Mouse (Mus musculus) stomach, embryonic 16.5 days (tissue): ENCODE data around the gene Irf5. TPM values are rescaled to one million over a fixed set of nuclear protein-coding genes. Genes with fewer than 3 reads are reported as not detected.

ENCODE experiments used
- ATAC-seq: fragments of 200-750 bp; cut with Nextera tagmentation; 2 replicates; pipeline ENCODE4 v1.8.0; 2017; ENCODE audit warnings: moderate number of reproducible peaks, moderate TSS enrichment; ENCODE audit not compliant: insufficient read depth, low FRiP score
- H3K27ac ChIP-seq: fragments of 300-500 bp; sonication (generic); 2 replicates; pipeline ENCODE4 v1.5.1; 2014; ENCODE audit warnings: low read length
- H3K27me3 ChIP-seq: fragments of 300-500 bp; sonication (generic); 2 replicates; pipeline ENCODE4 v1.6.1; 2014; ENCODE audit warnings: low read length, control low read depth, mixed read lengths; ENCODE audit not compliant: control insufficient read depth, insufficient read depth
- H3K36me3 ChIP-seq: fragments of 300-500 bp; sonication (generic); 2 replicates; pipeline ENCODE4 v1.6.1; 2014; ENCODE audit warnings: low read length; ENCODE audit not compliant: control insufficient read depth, insufficient read depth
- H3K4me1 ChIP-seq: fragments of 300-500 bp; sonication (generic); 2 replicates; pipeline ENCODE4 v1.6.1; 2014; ENCODE audit warnings: low read length, control low read depth, mixed read lengths; ENCODE audit not compliant: control insufficient read depth, insufficient read depth
- H3K4me2 ChIP-seq: fragments of 300-500 bp; sonication (generic); 2 replicates; pipeline ENCODE4 v1.6.1; 2014; ENCODE audit warnings: low read depth, low read length, mixed read lengths
- H3K4me3 ChIP-seq: fragments of 300-500 bp; sonication (generic); replicated peaks from 2 replicates; pipeline ENCODE4 v1.5.1; 2014; ENCODE audit warnings: mild to moderate bottlenecking, low read length
- H3K9ac ChIP-seq: fragments of 300-500 bp; sonication (generic); 2 replicates; pipeline ENCODE4 v1.6.1; 2014; ENCODE audit warnings: low read length
- H3K9me3 ChIP-seq: fragments of 300-500 bp; sonication (generic); replicated peaks from 2 replicates; pipeline ENCODE4 v1.6.1; 2016; ENCODE audit warnings: low read length, control low read depth; ENCODE audit not compliant: control insufficient read depth
- WGBS: fragments of 180-500 bp; shearing (Covaris S2); extraction: QIAGEN DNeasy Blood & Tissue Kit; methylation state at CpG from one replicate; pipeline ENCODE4 v1.1.7; 2014; 5-methylcytosine and 5-hydroxymethylcytosine counted together
- polyA plus RNA-seq: library from polyadenylated mRNA; unstranded; fragments of >200 nt; fragmentation: Nextera tagmentation; extraction: Ambion mirVana; gene quantifications from 2 replicates; pipeline ENCODE4 v1.2.1, GENCODE M21; 2015

Gene Irf5
- polyA plus RNA-seq, 1 experiment from 2014 or later, result 14.0 TPM

GRCm38 (mm10) chr6:29500810-29501209, 25.6 kb upstream of the Irf5 start:
- no peak overlapping the region for H3K27ac ChIP-seq
- no peak overlapping the region for H3K4me3 ChIP-seq
- H3K36me3 ChIP-seq, result no peaks in the 10 kb centered on the region
- H3K4me1 ChIP-seq, result no peaks in the 10 kb centered on the region
- no peak for ATAC-seq
- 92% methylated on average over 6 of the region's 6 CpGs for WGBS
- H3K9me3 ChIP-seq, result no peaks in the 10 kb centered on the region
- H3K4me2 ChIP-seq, result no peak overlapping the region
- H3K9ac ChIP-seq, result no peak overlapping the region
- H3K27me3 ChIP-seq, result no peaks in the 10 kb centered on the region; the same call in 1 of the 2 replicates

- H3K9ac ChIP-seq, result no peak overlapping the region
- 84% methylated on average over 1 of the region's 1 CpGs for WGBS
- no peak overlapping the region for H3K4me3 ChIP-seq
Observed at GRCm38 (mm10) chr6:29501599-29501998, 24.8 kb upstream of the Irf5 start.

GRCm38 (mm10) chr6:29505493-29505892, 20.9 kb upstream of the Irf5 start:
- Histone ChIP-seq H3K9ac (no peak overlapping the region), H3K27ac (no peak overlapping the region), H3K9me3 (no peaks in the 10 kb centered on the region), H3K4me1 (peaks cover 17% of the 10 kb centered on the region), H3K4me3 (no peak overlapping the region), H3K36me3 (no peaks in the 10 kb centered on the region), H3K27me3 (no peaks in the 10 kb centered on the region), H3K4me2 (no peak overlapping the region)
- whole genome bisulfite sequencing, result 90% methylated on average over 5 of the region's 5 CpGs
- no peak for ATAC-seq

More at GRCm38 (mm10) chr6:29501599-29501998, 24.8 kb upstream of the Irf5 start:
- no peak overlapping the region for H3K4me2 ChIP-seq
- H3K27ac ChIP-seq, result no peak overlapping the region
- H3K36me3 ChIP-seq, result no peaks in the 10 kb centered on the region
- H3K9me3 ChIP-seq, result no peaks in the 10 kb centered on the region
- H3K27me3 ChIP-seq, result no peaks in the 10 kb centered on the region
- H3K4me1 ChIP-seq, result 0 out of 2 replicates have a peak, but pooled peaks cover 5% of the 10 kb centered on the region
- ATAC-seq, result no peak

- peak; percentile 7; the same call in 1 of the 2 replicates for ATAC-seq
- Histone ChIP-seq H3K9me3 (no peaks in the 10 kb centered on the region), H3K27ac (no peak overlapping the region), H3K36me3 (no peaks in the 10 kb centered on the region), H3K27me3 (no peaks in the 10 kb centered on the region), H3K9ac (peak overlapping the region; percentile 74), H3K4me2 (peak overlapping the region; percentile 70), H3K4me3 (peak overlapping the region; percentile 66), H3K4me1 (peaks cover 17% of the 10 kb centered on the region)
- 24% methylated on average over 8 of the region's 8 CpGs for WGBS
Observed at GRCm38 (mm10) chr6:29506834-29507233, 19.6 kb upstream of the Irf5 start.

- WGBS, result under 1% methylated on average over 46 of the region's 47 CpGs
- 0 out of 2 replicates have a peak within 1 kb of the TSS, but pooled peaks have one; percentile 37 for H3K27ac ChIP-seq
- peak; percentile 61 for ATAC-seq
- H3K4me2 ChIP-seq, result peak within 1 kb of the TSS; percentile 70
- peaks cover 18% of the 10 kb centered on the region for H3K4me1 ChIP-seq
- peak within 1 kb of the TSS; percentile 66 for H3K4me3 ChIP-seq
- peak within 1 kb of the TSS; percentile 74 for H3K9ac ChIP-seq
- no peaks in the 10 kb centered on the region for H3K36me3 ChIP-seq
- H3K27me3 ChIP-seq, result no peaks in the 10 kb centered on the region
- no peaks in the 10 kb centered on the region for H3K9me3 ChIP-seq
Observed at GRCm38 (mm10) chr6:29507447-29508309, 18.7 kb upstream of the Irf5 start, which contains the start of gene Kcp. TSS of gene Kcp (minus strand) at chr6:29507952.

GRCm38 (mm10) chr6:29509086-29509485, 17.3 kb upstream of the Irf5 start:
- H3K4me1 ChIP-seq, result peaks cover 27% of the 10 kb centered on the region
- H3K4me2 ChIP-seq, result no peak overlapping the region
- H3K36me3 ChIP-seq, result no peaks in the 10 kb centered on the region
- peak overlapping the region; percentile 10; the same call in 1 of the 2 replicates for H3K9ac ChIP-seq
- 19% methylated on average over 2 of the region's 2 CpGs for WGBS
- ATAC-seq, result no peak
- H3K4me3 ChIP-seq, result no peak overlapping the region
- no peaks in the 10 kb centered on the region for H3K9me3 ChIP-seq
- H3K27me3 ChIP-seq, result no peaks in the 10 kb centered on the region
- peak overlapping the region; percentile 37 for H3K27ac ChIP-seq

GRCm38 (mm10) chr6:29513284-29513683, 13.1 kb upstream of the Irf5 start:
- 1% methylated on average over 11 of the region's 11 CpGs for WGBS
- H3K9ac ChIP-seq, result peak overlapping the region; percentile 60
- peak overlapping the region; percentile 27 for H3K4me3 ChIP-seq

GRCm38 (mm10) chr6:29517139-29517538, 9.3 kb upstream of the Irf5 start:
- H3K9me3 ChIP-seq, result no peaks in the 10 kb centered on the region
- no peak overlapping the region for H3K4me3 ChIP-seq
- H3K4me2 ChIP-seq, result no peak overlapping the region
- peaks cover 10% of the 10 kb centered on the region; the same call in 1 of the 2 replicates for H3K4me1 ChIP-seq
- 5% methylated on average over 5 of the region's 5 CpGs for WGBS
- no peaks in the 10 kb centered on the region for H3K36me3 ChIP-seq
- H3K27ac ChIP-seq, result no peak overlapping the region
- no peak for ATAC-seq
- no peaks in the 10 kb centered on the region for H3K27me3 ChIP-seq
- no peak overlapping the region for H3K9ac ChIP-seq

More at GRCm38 (mm10) chr6:29513284-29513683, 13.1 kb upstream of the Irf5 start:
- no peaks in the 10 kb centered on the region for H3K27me3 ChIP-seq
- ATAC-seq, result peak; percentile 85
- peaks cover 15% of the 10 kb centered on the region for H3K4me1 ChIP-seq
- H3K4me2 ChIP-seq, result peak overlapping the region; percentile 48
- H3K27ac ChIP-seq, result peak overlapping the region; percentile 46; the same call in 1 of the 2 replicates
- no peaks in the 10 kb centered on the region for H3K36me3 ChIP-seq
- H3K9me3 ChIP-seq, result no peaks in the 10 kb centered on the region

- Histone ChIP-seq H3K27me3 (peaks cover 14% of the 10 kb centered on the region), H3K4me1 (peaks cover 17% of the 10 kb centered on the region), H3K4me2 (no peak overlapping the region), H3K4me3 (no peak overlapping the region), H3K36me3 (no peaks in the 10 kb centered on the region), H3K9me3 (peaks cover 4% of the 10 kb centered on the region; the same call in 1 of the 2 replicates), H3K27ac (peak overlapping the region; percentile 56), H3K9ac (no peak overlapping the region)
- WGBS, result 47% methylated on average over 6 of the region's 6 CpGs
- no peak for ATAC-seq
Observed at GRCm38 (mm10) chr6:29522626-29523300, 3.7 kb upstream of the Irf5 start.
